Mouse (Mus musculus): ENCODE data around the gene Ptch1. TPM values are rescaled to one million over a fixed set of nuclear protein-coding genes. Genes with fewer than 3 reads are reported as not detected.

Gene Ptch1
- total and polyA plus RNA-seq, 2 experiments from 2014 or later: 7.9 to 27.8 TPM

- Histone ChIP-seq H3K27me3 (ENCODE audit: insufficient read depth, low read length) (no peaks in the 10 kb centered on the region), H3K4me3 (ENCODE audit: low read depth, low read length) (no peak overlapping the region), H3K4me2 (ENCODE audit: low read depth, low read length, poor library complexity, severe bottlenecking) (no peak overlapping the region), H3K27ac (ENCODE audit: low read depth, low read length) (no peak overlapping the region), H3K9me3 (ENCODE audit: low read length) (no peaks in the 10 kb centered on the region), H3K36me3 (ENCODE audit: insufficient read depth, low read length) (peaks cover 25% of the 10 kb centered on the region), H3K9ac (replicated peaks; ENCODE audit: low read length, poor library complexity, severe bottlenecking) (no peak overlapping the region), H3K4me1 (ENCODE audit: insufficient read depth, low read length) (no peaks in the 10 kb centered on the region)
- ATAC-seq (ENCODE audit: low FRiP score): no peak
- WGBS: 56% methylated on average over 1 of the region's 1 CpGs
- no peak for TF ChIP-seq CTCF (IDR thresholded peaks at IDR 0.05)
- no peak for DNase-seq (ENCODE audit: low spot score)
These were observed 67.0 kb downstream of the Ptch1 start for GRCm38 (mm10) chr13:63506364-63506763.

- Histone ChIP-seq H3K4me1 (ENCODE audit: insufficient read depth, low read length) (no peaks in the 10 kb centered on the region), H3K4me3 (ENCODE audit: low read depth, low read length) (no peak overlapping the region), H3K9ac (replicated peaks; ENCODE audit: low read length, poor library complexity, severe bottlenecking) (no peak overlapping the region), H3K27ac (ENCODE audit: low read depth, low read length) (no peak overlapping the region), H3K9me3 (ENCODE audit: low read length) (no peaks in the 10 kb centered on the region), H3K4me2 (ENCODE audit: low read depth, low read length, poor library complexity, severe bottlenecking) (no peak overlapping the region), H3K36me3 (ENCODE audit: insufficient read depth, low read length) (0 out of 2 replicates have a peak, but pooled peaks cover 1% of the 10 kb centered on the region), H3K27me3 (ENCODE audit: insufficient read depth, low read length) (no peaks in the 10 kb centered on the region)
- DNase-seq (ENCODE audit: low spot score) (no peak), ATAC-seq (ENCODE audit: low FRiP score) (no peak)
- TF ChIP-seq CTCF (IDR thresholded peaks at IDR 0.05): no peak
- WGBS: 94% methylated on average over 2 of the region's 2 CpGs
These were observed 71.0 kb downstream of the Ptch1 start for GRCm38 (mm10) chr13:63502391-63502790.

GRCm38 (mm10) chr13:63499489-63499888 is 73.9 kb downstream of the Ptch1 start:
- 93% methylated on average over 2 of the region's 2 CpGs for WGBS
- DNase-seq (ENCODE audit: low spot score) (no peak), ATAC-seq (ENCODE audit: low FRiP score) (no peak)
- Histone ChIP-seq H3K9ac (replicated peaks; ENCODE audit: low read length, poor library complexity, severe bottlenecking) (no peak overlapping the region), H3K4me1 (ENCODE audit: insufficient read depth, low read length) (no peaks in the 10 kb centered on the region), H3K27ac (ENCODE audit: low read depth, low read length) (no peak overlapping the region), H3K4me2 (ENCODE audit: low read depth, low read length, poor library complexity, severe bottlenecking) (no peak overlapping the region), H3K4me3 (ENCODE audit: low read depth, low read length) (no peak overlapping the region), H3K36me3 (ENCODE audit: insufficient read depth, low read length) (no peaks in the 10 kb centered on the region), H3K27me3 (ENCODE audit: insufficient read depth, low read length) (no peaks in the 10 kb centered on the region), H3K9me3 (ENCODE audit: low read length) (no peaks in the 10 kb centered on the region)
- TF ChIP-seq CTCF (IDR thresholded peaks at IDR 0.05): no peak

GRCm38 (mm10) chr13:63496646-63497582 is 76.5 kb downstream of the Ptch1 start, which contains the start of gene Fancc:
Gene Fancc, minus strand, starts transcription at chr13:63497278.
- Histone ChIP-seq H3K9me3 (ENCODE audit: low read length) (no peaks in the 10 kb centered on the region), H3K4me2 (ENCODE audit: low read depth, low read length, poor library complexity, severe bottlenecking) (peak within 1 kb of the TSS; percentile 35), H3K27me3 (ENCODE audit: insufficient read depth, low read length) (no peaks in the 10 kb centered on the region), H3K4me3 (ENCODE audit: low read depth, low read length) (peak within 1 kb of the TSS; percentile 5; the same call in 1 of the 2 replicates), H3K27ac (ENCODE audit: low read depth, low read length) (no peak within 1 kb of the TSS), H3K36me3 (ENCODE audit: insufficient read depth, low read length) (no peaks in the 10 kb centered on the region), H3K4me1 (ENCODE audit: insufficient read depth, low read length) (no peaks in the 10 kb centered on the region), H3K9ac (replicated peaks; ENCODE audit: low read length, poor library complexity, severe bottlenecking) (no peak within 1 kb of the TSS)
- 22% methylated on average over 23 of the region's 23 CpGs for WGBS
- no peak for TF ChIP-seq CTCF (IDR thresholded peaks at IDR 0.05)
- ATAC-seq (ENCODE audit: low FRiP score): peak; percentile 67
- peak; percentile 67 for DNase-seq (ENCODE audit: low spot score)

GRCm38 (mm10) chr13:63487707-63488042 is 85.7 kb downstream of the Ptch1 start:
- no peaks in the 10 kb centered on the region for H3K9me3 ChIP-seq (ENCODE audit: low read length)
- no peak overlapping the region for H3K4me3 ChIP-seq (ENCODE audit: low read depth, low read length)
- H3K4me2 ChIP-seq (ENCODE audit: low read depth, low read length, poor library complexity, severe bottlenecking): no peak overlapping the region
- TF ChIP-seq CTCF (IDR thresholded peaks at IDR 0.05): no peak
- no peaks in the 10 kb centered on the region for H3K36me3 ChIP-seq (ENCODE audit: insufficient read depth, low read length)
- H3K4me1 ChIP-seq (ENCODE audit: insufficient read depth, low read length): 0 out of 2 replicates have a peak, but pooled peaks cover 3% of the 10 kb centered on the region
- no peak for DNase-seq (ENCODE audit: low spot score)
- no peak for ATAC-seq (ENCODE audit: low FRiP score)
- H3K27me3 ChIP-seq (ENCODE audit: insufficient read depth, low read length): no peaks in the 10 kb centered on the region
- WGBS: 35% methylated on average over 7 of the region's 7 CpGs
- no peak overlapping the region for H3K27ac ChIP-seq (ENCODE audit: low read depth, low read length)
- H3K9ac ChIP-seq (replicated peaks; ENCODE audit: low read length, poor library complexity, severe bottlenecking): no peak overlapping the region
